Mouse (Mus musculus): Measurements from ENCODE around the gene Ap1m1. TPM values are rescaled to one million over a fixed set of nuclear protein-coding genes. Genes with fewer than 3 reads are reported as not detected.

The Ap1m1 gene
- polyA plus RNA-seq (2015; fragmentation: Illumina TruSeq; extraction: RNeasy Lipid Tissue Mini Kit (QIAGEN cat#74804); ENCODE audit: insufficient read depth, low replicate concordance) = 94.1 TPM

DNA sequence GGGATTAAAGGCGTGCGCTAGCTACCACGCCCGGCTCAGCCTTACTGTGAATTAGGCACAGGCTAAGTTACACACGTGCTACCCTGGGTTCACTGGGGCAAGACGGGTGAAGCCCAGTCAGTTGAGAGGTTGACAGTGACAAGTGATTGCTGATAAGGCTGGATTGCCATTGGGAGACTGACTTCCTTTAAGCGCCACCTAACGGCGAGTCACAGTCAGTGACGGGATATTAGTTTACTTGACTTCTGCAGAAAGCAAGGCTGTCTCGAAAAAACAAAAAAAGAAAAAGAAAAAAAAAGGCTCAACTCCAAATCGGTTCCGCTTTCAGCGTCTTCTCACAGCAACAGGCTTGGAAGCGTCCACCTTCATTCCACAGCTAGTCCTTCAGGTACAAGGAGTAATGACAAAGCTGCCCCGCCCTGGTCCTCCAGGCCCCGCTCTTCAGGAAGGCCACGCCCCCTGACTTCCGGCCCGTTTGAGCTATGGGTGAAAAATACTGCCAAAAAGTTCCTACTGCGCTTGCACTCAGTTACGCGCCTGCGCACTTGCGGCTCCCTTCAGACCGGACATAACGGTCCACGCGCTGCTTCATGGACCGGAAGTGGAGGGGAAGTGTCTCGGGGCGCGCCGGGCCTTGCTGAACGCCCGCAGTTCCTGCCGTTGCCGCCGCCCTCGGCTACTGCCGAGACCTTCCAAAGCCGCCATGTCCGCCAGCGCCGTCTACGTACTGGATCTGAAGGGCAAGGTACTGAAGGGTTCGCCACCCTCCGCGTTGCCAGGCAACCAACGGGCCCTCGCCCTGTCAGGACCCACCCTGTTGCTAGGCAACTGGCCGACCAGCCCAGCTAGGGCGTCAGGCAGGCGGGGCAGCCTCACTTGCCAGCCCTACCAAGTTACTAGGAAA lies at the start of gene Ap1m1:
Gene Ap1m1, plus strand, starts transcription at position 520 of the 904 bp plus-strand sequence.

DNA sequence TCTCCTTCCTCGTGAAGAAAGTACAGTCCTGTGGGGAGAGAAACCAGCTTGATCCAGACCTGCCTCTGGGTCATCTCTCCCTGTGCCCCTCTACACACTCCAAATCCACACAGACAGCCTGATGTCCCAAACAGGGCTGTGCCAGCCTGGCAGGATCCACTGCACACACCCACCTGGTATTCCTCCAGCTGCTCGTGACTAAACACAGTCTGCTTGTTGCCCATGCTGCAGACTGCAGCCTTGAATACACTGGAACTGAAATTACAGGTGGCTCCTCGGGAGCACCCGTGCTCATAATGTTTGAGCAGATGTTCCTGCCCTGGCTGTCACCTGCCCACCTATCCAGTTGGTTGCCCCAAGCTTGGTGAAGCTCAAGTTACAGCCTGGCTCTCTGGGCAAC lies 27.1 kb upstream of the Ap1m1 start, which contains the start of gene Cib3:
Gene Cib3, minus strand, starts transcription at position 87 of the 400 bp plus-strand sequence.

DNA sequence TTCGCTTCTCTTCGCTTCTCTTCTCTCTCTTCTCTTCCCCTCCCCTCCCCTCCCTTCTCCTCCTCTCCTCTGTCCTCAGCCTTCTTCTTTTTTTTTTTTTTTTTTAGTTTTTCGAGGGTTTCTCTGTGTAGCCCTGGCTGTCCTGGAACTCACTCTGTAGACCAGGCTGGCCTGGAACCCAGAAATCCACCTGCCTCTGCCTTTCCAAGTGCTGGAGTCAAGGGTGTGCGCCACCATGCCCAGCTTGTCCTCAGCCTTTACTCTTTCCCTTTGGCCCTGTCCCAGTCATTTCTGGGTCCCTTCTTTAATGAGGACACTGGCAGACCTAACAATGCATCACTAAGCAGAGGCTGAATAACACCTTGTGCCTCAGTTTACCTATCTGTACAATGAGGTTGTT lies 26.3 kb upstream of the Ap1m1 start, which contains the start of gene Gm11034:
Gene Gm11034, minus strand, starts transcription at position 101 of the 400 bp plus-strand sequence.

DNA sequence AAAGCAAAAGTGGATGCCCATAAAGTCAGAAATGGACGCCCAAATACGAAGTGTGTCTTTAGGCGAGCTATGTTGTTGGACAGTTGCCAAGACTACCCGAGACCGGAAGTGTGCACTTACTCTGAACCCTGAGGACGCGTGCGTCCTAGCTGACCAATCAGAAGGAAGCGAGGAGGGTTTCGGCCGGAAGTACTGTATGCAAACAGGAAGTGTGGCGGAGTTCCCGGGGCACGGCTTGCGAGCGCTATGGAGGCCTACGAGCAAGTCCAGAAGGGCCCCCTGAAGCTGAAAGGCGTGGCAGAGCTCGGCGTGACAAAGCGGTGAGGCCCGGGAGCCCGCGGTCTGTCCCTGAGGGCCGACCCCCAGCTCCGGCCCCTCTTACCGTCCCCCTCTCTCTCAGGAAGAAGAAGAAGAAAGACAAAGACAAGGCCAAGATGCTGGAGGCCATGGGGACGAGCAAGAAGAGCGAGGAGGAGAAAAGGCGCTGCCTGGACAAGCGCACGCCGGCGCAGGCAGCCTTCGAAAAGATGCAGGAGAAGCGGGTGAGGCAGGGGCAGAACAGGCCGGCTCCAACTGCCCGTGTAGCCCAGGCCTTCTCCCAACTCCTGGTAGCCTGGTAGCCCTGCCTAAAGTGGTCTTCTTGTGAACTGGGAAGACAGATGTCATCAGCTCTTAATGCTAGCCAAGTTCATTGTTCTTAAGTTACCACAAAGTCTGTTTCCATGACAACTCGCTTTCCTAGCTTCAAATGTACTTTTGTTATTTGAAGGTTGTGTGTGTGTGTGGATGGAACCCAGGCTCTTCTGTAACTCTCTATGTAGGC lies 20.1 kb upstream of the Ap1m1 start, which contains the start of gene Fam32a:
Gene Fam32a, plus strand, starts transcription at position 190 of the 823 bp plus-strand sequence.

DNA sequence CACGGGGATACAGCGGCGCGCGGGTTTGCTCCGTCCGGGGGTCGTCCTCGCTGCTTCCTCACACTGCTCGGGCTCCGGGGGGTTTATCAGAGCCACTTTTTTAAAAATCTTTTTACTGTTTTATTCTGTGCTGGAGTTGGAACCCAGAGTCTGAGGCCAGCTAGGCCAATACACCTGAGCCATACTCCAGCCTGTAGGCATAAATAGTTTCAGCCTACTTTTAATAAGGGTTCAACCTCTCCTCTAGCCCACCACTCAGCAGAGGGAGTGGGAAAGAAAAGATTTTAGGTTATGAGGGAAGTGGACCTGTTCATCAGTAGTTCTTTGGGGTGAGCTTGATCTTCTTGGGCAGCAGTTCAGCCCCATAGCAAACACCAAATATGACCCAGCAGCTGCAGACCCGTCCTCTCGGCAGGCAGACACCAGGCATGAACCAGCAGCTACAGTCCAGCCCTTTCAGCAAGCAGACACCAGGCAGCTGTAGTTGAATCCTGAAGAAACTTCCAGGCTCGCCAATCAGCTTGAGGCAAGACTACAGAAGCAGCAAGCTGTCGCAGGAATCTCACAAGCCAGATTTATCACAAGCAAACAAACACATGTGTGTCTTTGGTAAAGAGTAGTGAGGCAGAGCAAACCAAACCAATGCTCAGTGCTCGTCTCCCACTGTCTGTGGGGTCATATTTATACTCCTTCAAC lies 65.5 kb downstream of the Ap1m1 start, which contains the start of gene Gm10282:
Gene Gm10282, minus strand, starts transcription at position 51 of the 696 bp plus-strand sequence.

Other genes with a start within 250 kb of the Ap1m1 start
- gene Cyp4f18, start 230.4 kb upstream of the Ap1m1 start, polyA plus RNA-seq (2015; fragmentation: Illumina TruSeq; extraction: RNeasy Lipid Tissue Mini Kit (QIAGEN cat#74804); ENCODE audit: insufficient read depth, low replicate concordance) = 35.6 TPM
- gene Olfr372, start 198.8 kb upstream of the Ap1m1 start, polyA plus RNA-seq (2015; fragmentation: Illumina TruSeq; extraction: RNeasy Lipid Tissue Mini Kit (QIAGEN cat#74804); ENCODE audit: insufficient read depth, low replicate concordance) = 0.08 TPM
- gene Olfr373, start 156.8 kb upstream of the Ap1m1 start, polyA plus RNA-seq (2015; fragmentation: Illumina TruSeq; extraction: RNeasy Lipid Tissue Mini Kit (QIAGEN cat#74804); ENCODE audit: insufficient read depth, low replicate concordance) = not detected
- gene Olfr374, start 133.0 kb upstream of the Ap1m1 start, polyA plus RNA-seq (2015; fragmentation: Illumina TruSeq; extraction: RNeasy Lipid Tissue Mini Kit (QIAGEN cat#74804); ENCODE audit: insufficient read depth, low replicate concordance) = 0.10 TPM
- gene Tpm4, start 105.0 kb upstream of the Ap1m1 start, polyA plus RNA-seq (2015; fragmentation: Illumina TruSeq; extraction: RNeasy Lipid Tissue Mini Kit (QIAGEN cat#74804); ENCODE audit: insufficient read depth, low replicate concordance) = 486 TPM
- gene Rab8a, start 78.8 kb upstream of the Ap1m1 start, polyA plus RNA-seq (2015; fragmentation: Illumina TruSeq; extraction: RNeasy Lipid Tissue Mini Kit (QIAGEN cat#74804); ENCODE audit: insufficient read depth, low replicate concordance) = 177 TPM
- gene Hsh2d, start 50.4 kb upstream of the Ap1m1 start, polyA plus RNA-seq (2015; fragmentation: Illumina TruSeq; extraction: RNeasy Lipid Tissue Mini Kit (QIAGEN cat#74804); ENCODE audit: insufficient read depth, low replicate concordance) = 26.3 TPM
- 0.79 TPM for gene Cib3, start 27.2 kb upstream of the Ap1m1 start, polyA plus RNA-seq (2015; fragmentation: Illumina TruSeq; extraction: RNeasy Lipid Tissue Mini Kit (QIAGEN cat#74804); ENCODE audit: insufficient read depth, low replicate concordance)
- not detected for gene Gm11034, start 26.4 kb upstream of the Ap1m1 start, polyA plus RNA-seq (2015; fragmentation: Illumina TruSeq; extraction: RNeasy Lipid Tissue Mini Kit (QIAGEN cat#74804); ENCODE audit: insufficient read depth, low replicate concordance)
- 74.4 TPM for gene Fam32a, start 20.3 kb upstream of the Ap1m1 start, polyA plus RNA-seq (2015; fragmentation: Illumina TruSeq; extraction: RNeasy Lipid Tissue Mini Kit (QIAGEN cat#74804); ENCODE audit: insufficient read depth, low replicate concordance)
- gene Gm10282, start 65.2 kb downstream of the Ap1m1 start, polyA plus RNA-seq (2015; fragmentation: Illumina TruSeq; extraction: RNeasy Lipid Tissue Mini Kit (QIAGEN cat#74804); ENCODE audit: insufficient read depth, low replicate concordance) = 4.5 TPM
- gene Klf2, start 79.0 kb downstream of the Ap1m1 start, polyA plus RNA-seq (2015; fragmentation: Illumina TruSeq; extraction: RNeasy Lipid Tissue Mini Kit (QIAGEN cat#74804); ENCODE audit: insufficient read depth, low replicate concordance) = 88.1 TPM
- 83.9 TPM for gene Eps15l1, start 181.4 kb downstream of the Ap1m1 start, polyA plus RNA-seq (2015; fragmentation: Illumina TruSeq; extraction: RNeasy Lipid Tissue Mini Kit (QIAGEN cat#74804); ENCODE audit: insufficient read depth, low replicate concordance)
- gene Calr3, start 203.9 kb downstream of the Ap1m1 start, polyA plus RNA-seq (2015; fragmentation: Illumina TruSeq; extraction: RNeasy Lipid Tissue Mini Kit (QIAGEN cat#74804); ENCODE audit: insufficient read depth, low replicate concordance) = 0.47 TPM
- gene 1700030K09Rik, start 203.9 kb downstream of the Ap1m1 start, polyA plus RNA-seq (2015; fragmentation: Illumina TruSeq; extraction: RNeasy Lipid Tissue Mini Kit (QIAGEN cat#74804); ENCODE audit: insufficient read depth, low replicate concordance) = 14.4 TPM
- 26.0 TPM for gene Cherp, start 235.2 kb downstream of the Ap1m1 start, polyA plus RNA-seq (2015; fragmentation: Illumina TruSeq; extraction: RNeasy Lipid Tissue Mini Kit (QIAGEN cat#74804); ENCODE audit: insufficient read depth, low replicate concordance)